Mouse (Mus musculus): ENCODE measurements around the gene Pgls.

The Pgls gene

GRCm38 (mm10) chr8:71637149-71638095, 45.4 kb downstream of the Pgls start:
- no peak for DNase-seq (ENCODE audit: extremely low read depth, low read depth, low spot score)

GRCm38 (mm10) chr8:71638321-71638720, 46.3 kb downstream of the Pgls start:
- DNase-seq (ENCODE audit: extremely low read depth, low read depth, low spot score), result no peak

GRCm38 (mm10) chr8:71639318-71639717, 47.3 kb downstream of the Pgls start:
- DNase-seq (ENCODE audit: extremely low read depth, low read depth, low spot score), result no peak

DNA sequence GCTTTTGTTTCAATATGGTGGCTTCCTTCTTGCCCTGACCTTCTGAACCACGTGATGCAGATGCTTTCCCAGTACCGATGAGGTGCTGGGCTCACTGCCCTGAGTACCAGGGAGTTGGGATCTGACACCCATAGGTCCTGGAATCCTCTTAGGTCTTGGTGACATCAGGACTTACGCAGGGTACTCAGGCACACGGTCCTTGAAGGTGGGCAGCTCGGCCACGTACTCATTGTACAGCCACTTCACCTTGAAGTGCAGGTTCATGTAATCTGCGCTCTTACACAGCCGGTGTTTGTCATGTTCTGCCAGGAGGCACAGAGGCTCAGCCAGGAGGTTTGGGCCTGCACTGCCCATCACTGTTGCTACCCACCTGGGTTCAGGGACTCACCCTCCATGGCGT, 53.5 kb downstream of the Pgls start:
- DNase-seq (ENCODE audit: extremely low read depth, low read depth, low spot score), result no peak

Data from fat pad, adult 2 months (tissue).